In the genomic region with DNA sequence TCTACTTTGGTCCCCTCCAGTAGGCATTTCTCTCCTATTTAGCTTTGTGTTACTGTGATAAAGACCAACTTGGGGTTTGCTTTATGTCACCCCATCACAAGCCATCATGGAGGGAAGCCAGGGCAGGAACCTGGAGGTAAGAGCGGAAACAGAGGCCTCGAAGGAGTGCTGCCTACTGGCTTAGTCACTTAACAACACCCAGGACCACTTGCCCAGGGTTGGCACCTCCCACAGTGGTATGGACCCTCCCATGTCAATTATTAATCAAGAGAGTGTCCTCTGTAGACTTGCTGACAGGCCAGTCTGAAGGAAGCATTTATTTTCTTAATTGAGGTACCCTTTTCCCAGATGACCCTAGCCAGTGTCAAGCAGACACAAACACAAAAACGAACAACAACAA, we compare ENCODE assay signal across 2 mouse cellular contexts.
TF ChIP-seq lines count a peak whose summit lies in the region.

No protein-coding gene starts in this region.

TF ChIP-seq in CH12.LX, 34 proteins besides CTCF, POLR2A, EP300 and RAD21:
- TF ChIP-seq CHD2 (IDR thresholded peaks at IDR 0.05; ENCODE audit: low read length), result no peak
- TF ChIP-seq BHLHE40 (IDR thresholded peaks at IDR 0.05; ENCODE audit: low read depth, low read length), result no peak
- TF ChIP-seq IRF4 (IDR thresholded peaks at IDR 0.05; ENCODE audit: low read depth, low read length), result no peak
- no peak for TF ChIP-seq ETS1 (conservative IDR thresholded peaks at IDR 0.05; ENCODE audit: low read depth, low read length)
- TF ChIP-seq MAZ (IDR thresholded peaks at IDR 0.05; ENCODE audit: low read depth, low read length), result no peak
- TF ChIP-seq MAFK (IDR thresholded peaks at IDR 0.05; ENCODE audit: insufficient replicate concordance, low read length), result no peak
- no peak for TF ChIP-seq RCOR1 (conservative IDR thresholded peaks at IDR 0.05; ENCODE audit: low read depth, low read length)
- TF ChIP-seq ZMIZ1 (IDR thresholded peaks at IDR 0.05; ENCODE audit: low read depth, low read length), result no peak; the same call in 1 of the 2 replicates
- no peak for TF ChIP-seq POLR2AphosphoS2 (IDR thresholded peaks at IDR 0.05; ENCODE audit: low read depth, low read length)
- no peak for TF ChIP-seq E2F4 (IDR thresholded peaks at IDR 0.05; ENCODE audit: insufficient replicate concordance, low read depth, low read length)
- TF ChIP-seq JUND (conservative IDR thresholded peaks at IDR 0.05; ENCODE audit: low read depth, low read length), result no peak
- no peak for TF ChIP-seq SMC3 (IDR thresholded peaks at IDR 0.05; ENCODE audit: low read depth, low read length)
- no peak for TF ChIP-seq KAT2A (IDR thresholded peaks at IDR 0.05; ENCODE audit: insufficient replicate concordance, low read length)
- TF ChIP-seq MXI1 (IDR thresholded peaks at IDR 0.05; ENCODE audit: low read depth, low read length), result no peak
- no peak for TF ChIP-seq MEF2A (IDR thresholded peaks at IDR 0.05; ENCODE audit: borderline replicate concordance, low read depth, low read length)
- TF ChIP-seq SIN3A (IDR thresholded peaks at IDR 0.05; ENCODE audit: low read length), result no peak
- TF ChIP-seq NELFE (IDR thresholded peaks at IDR 0.05; ENCODE audit: low read depth, low read length), result no peak
- no peak for TF ChIP-seq ZC3H11A (IDR thresholded peaks at IDR 0.05; ENCODE audit: low read depth, low read length)

TF ChIP-seq in MEL, 35 proteins besides CTCF, POLR2A, EP300 and RAD21:
- no peak for TF ChIP-seq CHD2 (IDR thresholded peaks at IDR 0.05; ENCODE audit: low read length)
- TF ChIP-seq USF1 (IDR thresholded peaks at IDR 0.05; ENCODE audit: low read depth, low read length), result no peak
- no peak for TF ChIP-seq HCFC1 (IDR thresholded peaks at IDR 0.05; ENCODE audit: low read depth, low read length)
- TF ChIP-seq GATA1 (IDR thresholded peaks at IDR 0.05; ENCODE audit: low read depth, low read length), result no peak
- TF ChIP-seq TCF12 (IDR thresholded peaks at IDR 0.05; ENCODE audit: low read depth, low read length), result no peak
- TF ChIP-seq UBTF (IDR thresholded peaks at IDR 0.05; ENCODE audit: borderline replicate concordance, insufficient read depth, low read depth, low read length), result no peak
- no peak for TF ChIP-seq POLR2AphosphoS2 (IDR thresholded peaks at IDR 0.05; ENCODE audit: low read length)
- TF ChIP-seq NRF1 (IDR thresholded peaks at IDR 0.05; ENCODE audit: insufficient read depth, low read depth, low read length, poor library complexity, severe bottlenecking), result no peak
- no peak for TF ChIP-seq JUND (IDR thresholded peaks at IDR 0.05; ENCODE audit: low read depth, low read length)
- TF ChIP-seq KAT2A (conservative IDR thresholded peaks at IDR 0.05; ENCODE audit: low read depth, low read length), result no peak
- TF ChIP-seq ZNF384 (IDR thresholded peaks at IDR 0.05; ENCODE audit: low read depth, low read length), result no peak
TF ChIP-seq in MEL: peak in this region for 0.
